Comparison of ENCODE assay signal across 23 mouse cellular contexts in the genomic region with DNA sequence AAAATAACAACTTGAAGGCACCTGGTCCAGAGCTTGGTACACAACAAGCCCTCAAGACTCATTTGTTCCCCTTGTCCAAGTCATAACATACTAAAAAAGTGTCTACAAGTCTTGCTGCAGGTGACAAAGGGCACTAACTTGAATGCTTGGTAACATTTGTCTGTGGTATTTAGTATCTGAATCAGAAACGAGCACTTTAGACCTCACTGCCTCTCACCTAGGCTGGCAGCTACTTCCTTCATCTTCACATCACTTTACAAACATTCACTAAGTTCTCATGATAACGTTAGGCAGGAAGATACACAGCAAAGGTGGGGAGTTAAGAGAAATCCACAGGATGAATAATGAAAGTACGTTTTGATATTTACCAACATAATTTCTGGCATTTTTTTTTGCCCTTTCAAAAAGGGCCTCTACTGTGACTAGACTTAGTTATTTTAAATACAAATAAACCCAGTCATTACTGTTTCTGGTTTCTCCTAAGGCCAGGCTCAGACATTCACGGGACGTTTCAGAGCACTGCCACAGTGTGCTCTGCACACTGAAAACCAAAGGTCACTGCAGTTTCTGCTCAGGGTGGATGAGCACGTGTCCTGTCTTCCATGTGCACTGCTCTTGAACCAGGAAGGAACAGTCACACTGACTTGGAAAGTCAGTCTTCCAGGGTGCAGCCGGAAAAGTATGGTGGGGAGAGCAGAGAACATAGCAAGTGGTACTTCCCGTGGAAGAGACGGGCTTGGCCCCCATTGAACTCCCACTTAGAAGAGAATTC.
"Had no signal": no experiment of that assay in that cellular context is flagged by ENCODE, and none has a peak within 500 bp of the region (broad histone marks: within the 10 kb centered on the region; RNA-seq: fewer than 3 reads in every experiment).

No protein-coding gene starts in this region.

- H3K27ac ChIP-seq: gastrocnemius, adult 2 months; heart, embryonic 13.5 days; heart, embryonic 15.5 days; hindbrain, embryonic 12.5 days; hindbrain, embryonic 15.5 days; hindbrain, postnatal 0 days; layer of hippocampus, adult 2 months; left cerebral cortex, adult 2 months; limb, embryonic 10.5 days; limb, embryonic 12.5 days; liver, embryonic 13.5 days; liver, embryonic 15.5 days had no signal

- H3K4me3 ChIP-seq: gastrocnemius, adult 2 months; heart, embryonic 13.5 days; heart, embryonic 15.5 days; hindbrain, embryonic 12.5 days; hindbrain, embryonic 15.5 days; layer of hippocampus, adult 2 months; left cerebral cortex, adult 2 months; limb, embryonic 10.5 days; limb, embryonic 12.5 days; liver, embryonic 13.5 days; liver, embryonic 15.5 days had no signal

- H3K27me3 ChIP-seq: heart, embryonic 13.5 days; heart, embryonic 15.5 days; hindbrain, embryonic 12.5 days; hindbrain, embryonic 15.5 days; limb, embryonic 12.5 days; liver, embryonic 13.5 days; liver, embryonic 15.5 days had no signal

- H3K4me1 ChIP-seq: heart, embryonic 15.5 days; limb, embryonic 12.5 days; liver, embryonic 13.5 days; liver, embryonic 15.5 days had no signal

- H3K9ac ChIP-seq: heart, embryonic 13.5 days; heart, embryonic 15.5 days; hindbrain, embryonic 12.5 days; hindbrain, embryonic 15.5 days; limb, embryonic 12.5 days; liver, embryonic 13.5 days; liver, embryonic 15.5 days had no signal

- H3K4me2 ChIP-seq: heart, embryonic 11.5 days; heart, embryonic 13.5 days; heart, embryonic 15.5 days; hindbrain, embryonic 12.5 days; hindbrain, embryonic 15.5 days; limb, embryonic 12.5 days; liver, embryonic 11.5 days; liver, embryonic 13.5 days; liver, embryonic 15.5 days had no signal

- ATAC-seq: hindbrain, postnatal 0 days had no signal

- DNase-seq: gastrocnemius, adult 2 months; gastrocnemius, postnatal 10 days; gastrocnemius, postnatal 25 days; heart, adult 18-20 months; heart, postnatal 14 days; heart, postnatal 36 days; kidney, postnatal 10 days; kidney, postnatal 25 days; kidney, postnatal 4 days; liver; liver, embryonic 13.5 days had no signal

- H3K9me3 ChIP-seq: heart, embryonic 13.5 days; heart, embryonic 15.5 days; hindbrain, embryonic 12.5 days; hindbrain, embryonic 15.5 days; limb, embryonic 10.5 days; limb, embryonic 12.5 days; liver, embryonic 13.5 days; liver, embryonic 15.5 days had no signal

- H3K36me3 ChIP-seq: heart, embryonic 13.5 days; heart, embryonic 15.5 days; limb, embryonic 10.5 days; limb, embryonic 12.5 days; liver, embryonic 13.5 days; liver, embryonic 15.5 days had no signal
